Mouse (Mus musculus) lung, adult 2 months (tissue): ENCODE measurements around the gene Arrb2.

Experiments used
- CTCF ChIP-seq: fragments of 200-500 bp; IDR thresholded peaks from 2 replicates; pipeline ENCODE4 v1.5.1; 2011; ENCODE audit warnings: mild to moderate bottlenecking, low read length, control low read depth; ENCODE audit not compliant: insufficient read depth
- POLR2A ChIP-seq: fragments of 200-500 bp; IDR thresholded peaks from 2 replicates; pipeline ENCODE4 v1.6.1; 2011; ENCODE audit warnings: low read depth, mild to moderate bottlenecking, control low read depth, low read length, borderline replicate concordance; ENCODE audit errors: extremely low read depth

- TF ChIP-seq CTCF (peak; percentile 76), POLR2A (peak; percentile 75; the same call in 1 of the 2 replicates)
Observed at GRCm38 (mm10) chr11:70432048-70432894, at the start of gene Arrb2.
